Mouse (Mus musculus) heart, adult 9 months (tissue): ENCODE results near the gene Cdh12.
"Not testable (repeated sequence)": the region's sequence is repeated elsewhere in the genome, so short reads cannot be mapped to it uniquely, and the experiment has no call there.

ENCODE experiments used
- DNase-seq, 2 experiments: peaks; one replicate each; pipeline ENCODE4 v3.0.0; 2022; ENCODE audit warnings: low spot score in 2 of 2

Cdh12 gene

GRCm38 (mm10) chr15:21109009-21109841 lies 660.2 kb downstream of the Cdh12 start:
- no peak for DNase-seq

- DNase-seq, result no peak
Measured at GRCm38 (mm10) chr15:21109889-21110500, 660.9 kb downstream of the Cdh12 start.

GRCm38 (mm10) chr15:21110874-21111603 lies 662.0 kb downstream of the Cdh12 start:
- no peak for DNase-seq

GRCm38 (mm10) chr15:21114775-21115174 lies 665.7 kb downstream of the Cdh12 start:
- not testable (repeated sequence) for DNase-seq

- no peak for DNase-seq
Measured at GRCm38 (mm10) chr15:21130660-21131059, 681.6 kb downstream of the Cdh12 start.

GRCm38 (mm10) chr15:21132999-21133398 lies 683.9 kb downstream of the Cdh12 start:
- DNase-seq, result no peak

- DNase-seq, result no peak
Measured at GRCm38 (mm10) chr15:21146896-21147295, 697.8 kb downstream of the Cdh12 start.

- no peak for DNase-seq
Measured at GRCm38 (mm10) chr15:21153602-21154001, 704.5 kb downstream of the Cdh12 start.

- no peak for DNase-seq
Measured at GRCm38 (mm10) chr15:21179727-21180126, 730.7 kb downstream of the Cdh12 start.

- DNase-seq, result no peak
Measured at GRCm38 (mm10) chr15:21180191-21180590, 731.1 kb downstream of the Cdh12 start.

- DNase-seq, result no peak
Measured at GRCm38 (mm10) chr15:21185799-21186198, 736.7 kb downstream of the Cdh12 start.

- DNase-seq, result not testable (repeated sequence)
Measured at GRCm38 (mm10) chr15:21210089-21210488, 761.0 kb downstream of the Cdh12 start.

- no peak for DNase-seq
Measured at GRCm38 (mm10) chr15:21223006-21223405, 773.9 kb downstream of the Cdh12 start.

GRCm38 (mm10) chr15:21261318-21261717 lies 812.3 kb downstream of the Cdh12 start:
- no peak for DNase-seq

- DNase-seq, result no peak
Measured at GRCm38 (mm10) chr15:21269856-21270255, 820.8 kb downstream of the Cdh12 start.

GRCm38 (mm10) chr15:21297051-21297450 lies 848.0 kb downstream of the Cdh12 start:
- DNase-seq, result no peak

- no peak for DNase-seq
Measured at GRCm38 (mm10) chr15:21315457-21315856, 866.4 kb downstream of the Cdh12 start.

GRCm38 (mm10) chr15:21343853-21344252 lies 894.8 kb downstream of the Cdh12 start:
- DNase-seq, result no peak

GRCm38 (mm10) chr15:21344323-21344722 lies 895.3 kb downstream of the Cdh12 start:
- DNase-seq, result no peak

- DNase-seq, result no peak
Measured at GRCm38 (mm10) chr15:21344749-21345148, 895.7 kb downstream of the Cdh12 start.

- no peak for DNase-seq
Measured at GRCm38 (mm10) chr15:21355356-21356101, 906.5 kb downstream of the Cdh12 start.

- no peak for DNase-seq
Measured at GRCm38 (mm10) chr15:21366366-21366765, 917.3 kb downstream of the Cdh12 start.
